ENCODE assay signal across 8 mouse cellular contexts in the genomic region with DNA sequence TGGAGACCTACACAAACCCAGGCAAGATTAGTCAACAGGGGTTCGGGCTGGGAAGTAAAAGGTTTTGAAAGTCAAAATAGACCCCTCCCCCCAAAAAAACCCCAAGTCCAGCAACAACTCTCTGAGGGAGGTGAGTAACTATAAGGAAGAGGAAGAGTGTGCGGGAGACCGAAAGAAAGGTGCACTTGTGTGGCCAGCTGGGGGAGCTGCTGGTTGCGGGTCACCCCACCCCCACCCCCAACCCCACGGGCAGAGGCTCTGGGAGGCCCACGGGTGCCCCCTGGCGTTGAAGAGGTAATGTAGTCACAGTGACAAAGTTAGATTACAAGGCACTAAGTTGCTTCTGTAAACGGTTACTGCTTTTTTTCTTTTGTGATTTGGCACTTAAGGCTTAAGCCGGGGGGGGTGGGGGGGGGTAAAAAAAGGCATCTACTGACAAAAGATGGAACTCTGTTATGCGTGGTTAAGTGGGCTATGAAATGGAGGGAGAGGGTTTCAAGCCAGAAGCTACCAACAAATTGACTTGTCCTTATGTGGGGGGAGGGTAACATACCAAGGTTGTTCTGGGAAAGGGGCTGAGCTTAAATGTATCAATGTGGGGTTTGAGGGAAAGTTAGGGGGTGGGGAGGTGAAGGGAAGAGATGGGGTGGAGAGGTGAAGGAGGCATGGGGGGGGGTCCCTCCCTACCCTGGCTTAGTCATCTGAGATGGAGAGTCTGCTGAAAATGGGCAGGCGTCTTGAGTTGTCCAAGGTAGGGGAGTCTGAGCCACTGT. TPM values are rescaled to one million over a fixed set of nuclear protein-coding genes. Genes with fewer than 3 reads are reported as not detected.
DNase-seq lines count a peak whose midpoint lies in the region; ATAC-seq and TF ChIP-seq lines count a peak whose summit lies in the region.
"Not testable (repeated sequence)": the region's sequence is repeated elsewhere in the genome, so short reads cannot be mapped to it uniquely, and the experiment has no call there.

No protein-coding gene starts in this region.

- not testable (repeated sequence) for H3K9me3 ChIP-seq in forebrain, embryonic 10.5 days; heart, postnatal 0 days (replicated peaks; ENCODE audit: control insufficient read depth, low read length); liver, embryonic 15.5 days (replicated peaks); stomach, embryonic 14.5 days (ENCODE audit: control insufficient read depth, low read depth, low read length)

- peak; percentile 90 for DNase-seq in A20 (ENCODE audit: low read depth, low spot score)
- DNase-seq in forebrain, embryonic 10.5 days (ENCODE audit: extremely low spot score, low spot score): peak; percentile 81
- peak; percentile 83 for DNase-seq in heart, postnatal 0 days (ENCODE audit: low spot score)
- DNase-seq in kidney, postnatal 10 days: peak; percentile 93
- peak; percentile 61 to 85 for DNase-seq in natural killer cell, adult 2 months (ENCODE audit: low spot score in 2 of 2)

- not testable (repeated sequence) for H3K27me3 ChIP-seq in forebrain, embryonic 10.5 days (ENCODE audit: poor library complexity, severe bottlenecking); heart, postnatal 0 days (ENCODE audit: control insufficient read depth, insufficient read depth, low read length); liver, embryonic 15.5 days; stomach, embryonic 14.5 days (ENCODE audit: control insufficient read depth, insufficient read depth, low read length)

- H3K36me3 ChIP-seq in forebrain, embryonic 10.5 days (replicated peaks): peaks cover 67% of the 10 kb centered on the region
- peaks cover 21% of the 10 kb centered on the region for H3K36me3 ChIP-seq in heart, postnatal 0 days (replicated peaks; ENCODE audit: control insufficient read depth, insufficient read depth, low read length)
- peaks cover 32% of the 10 kb centered on the region for H3K36me3 ChIP-seq in liver, embryonic 15.5 days (replicated peaks)
- peaks cover 23% of the 10 kb centered on the region; the same call in 1 of the 2 replicates for H3K36me3 ChIP-seq in stomach, embryonic 14.5 days (ENCODE audit: control insufficient read depth, insufficient read depth, low read length)

- ATAC-seq in heart, postnatal 0 days (ENCODE audit: insufficient read depth, low read depth); liver, embryonic 15.5 days (ENCODE audit: insufficient read depth); stomach, embryonic 14.5 days (ENCODE audit: insufficient number of reproducible peaks, insufficient read depth, low FRiP score, low read depth): not testable (repeated sequence)

- not testable (repeated sequence) for TF ChIP-seq EP300 in heart, postnatal 0 days (IDR thresholded peaks at IDR 0.05; ENCODE audit: low read depth)

- TF ChIP-seq POLR2A in bone marrow macrophage, adult 2 months (IDR thresholded peaks at IDR 0.05; ENCODE audit: borderline replicate concordance, low read depth, low read length): not testable (repeated sequence)

- WGBS in forebrain, embryonic 10.5 days: 10% methylated on average over 11 of the region's 11 CpGs
- 10% methylated on average over 11 of the region's 11 CpGs for WGBS in heart, postnatal 0 days
- 17% methylated on average over 11 of the region's 11 CpGs for WGBS in liver, embryonic 15.5 days (ENCODE audit: insufficient replicate concordance)
- WGBS in stomach, embryonic 14.5 days: 4% methylated on average over 11 of the region's 11 CpGs

- H3K4me1 ChIP-seq in bone marrow macrophage, adult 2 months (ENCODE audit: control insufficient read depth, insufficient read depth, low read length); heart, postnatal 0 days (ENCODE audit: control insufficient read depth, insufficient read depth); stomach, embryonic 14.5 days (ENCODE audit: control insufficient read depth, insufficient read depth, low read length): not testable (repeated sequence)
- peaks cover 28% of the 10 kb centered on the region for H3K4me1 ChIP-seq in forebrain, embryonic 10.5 days
- H3K4me1 ChIP-seq in liver, embryonic 15.5 days (replicated peaks): peaks cover 44% of the 10 kb centered on the region

- peak overlapping the region; percentile 68 for H3K4me2 ChIP-seq in heart, postnatal 0 days (ENCODE audit: low read depth, low read length)
- H3K4me2 ChIP-seq in liver, embryonic 15.5 days: peak overlapping the region; percentile 98
- H3K4me2 ChIP-seq in stomach, embryonic 14.5 days (replicated peaks; ENCODE audit: low read depth, low read length): peak overlapping the region; percentile 80

- not testable (repeated sequence) for H3K4me3 ChIP-seq in bone marrow macrophage, adult 2 months (ENCODE audit: insufficient read depth, low read length)
- peak overlapping the region; percentile 91 for H3K4me3 ChIP-seq in forebrain, embryonic 10.5 days
- H3K4me3 ChIP-seq in heart, postnatal 0 days (ENCODE audit: low read depth, low read length): peak overlapping the region; percentile 96
- H3K4me3 ChIP-seq in liver, embryonic 15.5 days (replicated peaks): peak overlapping the region; percentile 82; the same call in 1 of the 2 replicates
- peak overlapping the region; percentile 87 for H3K4me3 ChIP-seq in stomach, embryonic 14.5 days (ENCODE audit: low read depth, low read length)

- H3K9ac ChIP-seq in heart, postnatal 0 days (replicated peaks; ENCODE audit: low read depth, low read length): peak overlapping the region; percentile 96
- not testable (repeated sequence) for H3K9ac ChIP-seq in liver, embryonic 15.5 days
- H3K9ac ChIP-seq in stomach, embryonic 14.5 days (replicated peaks; ENCODE audit: low read depth, low read length): peak overlapping the region; percentile 100

- not testable (repeated sequence) for H3K27ac ChIP-seq in bone marrow macrophage, adult 2 months (ENCODE audit: insufficient read depth, low read depth, low read length)
- peak overlapping the region; percentile 99 for H3K27ac ChIP-seq in forebrain, embryonic 10.5 days
- H3K27ac ChIP-seq in heart, postnatal 0 days (ENCODE audit: low read depth): peak overlapping the region; percentile 97
- peak overlapping the region; percentile 98; the same call in 1 of the 2 replicates for H3K27ac ChIP-seq in liver, embryonic 15.5 days (replicated peaks)
- H3K27ac ChIP-seq in stomach, embryonic 14.5 days (ENCODE audit: low read length): peak overlapping the region; percentile 99

- peak; percentile 64 for TF ChIP-seq CTCF in bone marrow macrophage, adult 2 months (IDR thresholded peaks at IDR 0.05; ENCODE audit: low read depth, low read length)
- TF ChIP-seq CTCF in heart, postnatal 0 days (IDR thresholded peaks at IDR 0.05; ENCODE audit: low read depth): peak; percentile 76

RNA-seq across cellular contexts. Expression of gene Zfp36l1, which starts 3.7 kb away (rescaled TPM):
- 265 and 268 TPM in 2 replicates for polyA plus RNA-seq in bone marrow macrophage, adult 2 months (2012; ENCODE audit: insufficient read depth, insufficient read length, missing spikeins)
- polyA plus RNA-seq in forebrain, embryonic 10.5 days (2016; fragmentation: Nextera tagmentation; extraction: Ambion mirVana): 121 and 129 TPM in 2 replicates
- 80.6 and 85.1 TPM in 2 replicates for total RNA-seq in heart, postnatal 0 days (2014; rRNA removed; ENCODE audit: low replicate concordance)
- 60.3 and 69.6 TPM in 2 replicates for polyA plus RNA-seq in heart, postnatal 0 days (2015; fragmentation: Nextera tagmentation; extraction: Ambion mirVana)
- 23.7 and 24.5 TPM in 2 replicates for polyA plus RNA-seq in liver, embryonic 15.5 days (2015; fragmentation: Nextera tagmentation; extraction: Ambion mirVana)
- polyA plus RNA-seq in stomach, embryonic 14.5 days (2014; fragmentation: Nextera tagmentation; extraction: Ambion mirVana): 228 and 245 TPM in 2 replicates
